Mouse (Mus musculus): ENCODE results near the gene Mpnd.

Gene Mpnd

GRCm38 (mm10) chr17:56020400-56021084, 15.0 kb downstream of the Mpnd start:
- no peak for DNase-seq

DNA sequence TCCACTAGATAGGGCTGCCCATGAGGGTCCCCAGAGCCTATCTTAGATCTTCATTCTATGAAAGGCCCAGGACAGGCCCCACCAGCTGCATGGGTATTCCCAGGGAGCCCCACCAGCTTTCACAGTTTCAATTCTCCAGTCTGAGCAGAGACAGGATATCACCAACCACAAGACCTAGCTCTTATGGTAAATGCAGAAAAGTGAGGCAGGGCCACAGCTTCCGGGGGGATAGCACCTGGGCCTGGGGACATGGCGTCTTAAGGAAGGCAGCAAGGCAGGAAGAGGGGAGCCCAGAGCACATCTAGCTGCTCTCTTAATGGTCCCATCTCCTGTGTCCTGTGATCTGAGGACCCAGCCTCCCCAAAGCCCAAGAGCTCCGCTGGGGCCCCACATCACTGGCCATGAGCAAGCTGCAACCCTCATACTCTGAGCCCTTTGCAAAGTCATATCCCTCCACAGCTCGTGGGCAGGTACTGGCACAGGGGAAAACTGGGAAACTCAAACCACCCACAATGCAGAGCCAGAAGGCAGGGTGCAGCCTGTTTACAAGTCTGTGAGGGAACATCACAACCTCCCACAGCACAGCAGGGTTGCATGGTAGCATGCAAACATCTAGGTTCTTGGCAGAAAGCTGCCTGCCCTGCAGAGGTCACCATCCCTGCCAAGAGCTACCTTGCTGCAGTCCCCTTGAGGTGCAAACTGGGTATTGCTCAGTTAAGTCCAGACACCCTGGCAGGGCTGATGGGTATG, 15.8 kb downstream of the Mpnd start:
- peak in 1 of 2 experiments; percentile 19 for DNase-seq

- DNase-seq = peak in 1 of 2 experiments; percentile 24
Measured at GRCm38 (mm10) chr17:56022131-56022988, 16.8 kb downstream of the Mpnd start.

DNA sequence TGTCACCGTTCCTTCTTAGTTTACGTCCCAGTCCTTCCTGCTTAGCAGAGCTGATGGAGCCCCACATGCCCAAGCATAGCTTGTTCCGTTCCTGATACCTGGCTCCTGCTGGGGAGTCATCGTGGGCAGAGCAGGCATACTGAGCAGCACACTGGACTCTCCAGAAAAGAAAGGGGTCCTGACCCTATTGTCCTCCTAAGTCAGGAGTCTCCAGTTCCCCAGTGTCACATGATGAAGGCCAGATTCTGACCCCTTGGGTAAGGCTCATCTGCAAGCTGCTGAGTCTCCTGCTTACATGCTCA, 17.4 kb downstream of the Mpnd start:
- no peak for DNase-seq

- peak; percentile 56 to 58 for DNase-seq
Measured at GRCm38 (mm10) chr17:56023386-56023785, 17.9 kb downstream of the Mpnd start.

GRCm38 (mm10) chr17:56024476-56024875, 19.0 kb downstream of the Mpnd start:
- DNase-seq = peak in 1 of 2 experiments; percentile 17

GRCm38 (mm10) chr17:56024931-56025330, 19.4 kb downstream of the Mpnd start:
- DNase-seq = no peak

DNA sequence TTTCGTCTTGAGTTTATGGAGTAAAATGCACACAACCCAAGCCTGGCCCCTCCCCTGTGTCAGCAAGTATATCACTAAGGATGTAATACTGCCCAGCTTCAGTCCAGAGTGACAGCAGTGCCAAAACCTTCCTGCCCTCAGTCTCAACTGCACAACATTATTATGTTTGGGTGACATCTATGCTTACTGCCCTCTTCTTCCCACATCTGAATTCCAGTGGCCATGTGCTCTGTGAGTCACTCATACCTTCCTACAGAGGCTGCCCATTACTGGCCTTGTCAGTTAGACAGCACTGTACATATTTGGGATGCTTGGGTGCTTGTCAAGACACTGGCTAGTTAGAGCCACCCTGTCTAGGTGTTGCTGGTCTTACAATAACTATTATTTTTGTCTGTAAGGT, 20.8 kb downstream of the Mpnd start:
- no peak for DNase-seq

- no peak for DNase-seq
Measured at GRCm38 (mm10) chr17:56026881-56027280, 21.4 kb downstream of the Mpnd start.

DNA sequence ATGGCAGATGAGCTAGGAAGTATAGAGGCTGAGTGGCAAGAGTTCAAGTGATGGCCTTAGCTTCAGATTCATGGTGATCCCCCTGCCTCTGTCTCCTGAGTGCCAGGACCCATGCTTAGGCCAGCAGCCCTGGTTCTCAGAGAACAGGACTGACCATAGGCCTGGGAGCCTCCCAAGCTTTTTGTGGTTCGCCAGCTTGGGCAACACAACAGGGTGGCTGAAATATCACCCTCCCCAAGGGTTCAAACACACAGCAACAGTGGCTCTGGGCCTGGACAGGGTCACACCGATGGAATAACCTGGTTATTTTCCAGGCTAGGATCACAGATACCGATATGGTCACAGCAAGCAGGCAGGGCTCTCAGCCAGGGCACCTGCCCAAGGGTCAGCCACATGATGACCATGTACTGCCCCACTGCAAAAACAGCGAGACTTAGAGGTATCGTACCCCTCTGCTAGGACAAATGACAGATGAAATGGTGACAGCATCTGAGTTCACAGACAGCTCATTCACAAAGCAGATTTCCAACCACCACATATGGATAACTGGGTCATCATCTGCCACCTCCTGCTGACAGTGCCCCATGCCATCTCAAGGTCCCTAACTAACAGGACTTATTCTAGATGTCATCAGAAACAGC, 22.4 kb downstream of the Mpnd start:
- DNase-seq = no peak

DNA sequence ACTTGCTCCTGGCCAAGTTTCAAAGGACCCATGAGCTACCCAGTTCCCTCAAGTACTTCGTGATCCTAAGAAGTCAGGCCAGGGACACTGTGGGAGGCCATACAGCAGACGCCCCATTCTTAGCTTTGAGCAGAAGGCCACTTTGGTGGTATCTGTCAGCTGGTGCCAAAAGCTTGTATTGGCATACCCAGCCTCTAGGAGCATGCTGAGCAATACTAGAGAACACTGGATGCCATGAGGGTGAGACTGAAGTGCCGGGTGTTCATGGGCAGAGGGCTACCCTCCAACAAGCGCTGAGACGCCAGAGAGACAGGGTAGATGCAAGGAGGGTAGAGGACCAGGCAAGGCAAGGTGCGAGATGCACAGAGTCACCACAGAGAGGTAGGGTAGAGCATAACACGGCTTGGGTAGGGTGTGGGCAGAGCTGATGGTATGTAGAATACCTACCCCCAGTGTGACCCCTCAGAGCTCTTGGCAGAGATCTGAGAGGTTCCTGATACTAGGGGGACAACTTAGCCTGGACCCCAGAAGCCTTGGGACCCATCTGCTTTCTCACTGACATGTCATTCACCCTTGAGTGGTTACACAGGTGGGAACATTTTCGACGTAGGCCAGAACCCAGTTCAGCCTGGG, 24.8 kb downstream of the Mpnd start:
- no peak for DNase-seq

GRCm38 (mm10) chr17:56030919-56031318, 25.4 kb downstream of the Mpnd start:
- DNase-seq = peak; percentile 28 to 48

DNA sequence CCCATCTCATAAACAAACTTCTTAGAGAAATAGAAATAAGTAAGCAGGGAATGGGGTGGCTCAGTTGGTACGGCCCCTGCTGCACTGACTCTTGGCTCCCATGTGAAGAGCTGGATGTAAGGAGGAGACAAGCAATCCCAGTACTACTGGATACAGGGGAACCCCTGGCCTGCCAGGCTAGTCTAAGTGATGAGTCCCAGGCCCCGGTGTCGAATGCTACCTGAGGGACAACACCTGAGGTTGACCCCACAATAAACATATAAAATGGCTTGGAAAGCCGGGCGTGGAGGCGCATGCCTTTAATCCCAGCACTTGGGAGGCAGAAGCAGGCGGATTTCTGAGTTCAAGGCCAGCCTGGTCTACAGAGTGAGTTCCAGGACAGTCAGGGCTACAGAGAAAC, 25.9 kb downstream of the Mpnd start:
- peak in 1 of 2 experiments; percentile 21 for DNase-seq

DNA sequence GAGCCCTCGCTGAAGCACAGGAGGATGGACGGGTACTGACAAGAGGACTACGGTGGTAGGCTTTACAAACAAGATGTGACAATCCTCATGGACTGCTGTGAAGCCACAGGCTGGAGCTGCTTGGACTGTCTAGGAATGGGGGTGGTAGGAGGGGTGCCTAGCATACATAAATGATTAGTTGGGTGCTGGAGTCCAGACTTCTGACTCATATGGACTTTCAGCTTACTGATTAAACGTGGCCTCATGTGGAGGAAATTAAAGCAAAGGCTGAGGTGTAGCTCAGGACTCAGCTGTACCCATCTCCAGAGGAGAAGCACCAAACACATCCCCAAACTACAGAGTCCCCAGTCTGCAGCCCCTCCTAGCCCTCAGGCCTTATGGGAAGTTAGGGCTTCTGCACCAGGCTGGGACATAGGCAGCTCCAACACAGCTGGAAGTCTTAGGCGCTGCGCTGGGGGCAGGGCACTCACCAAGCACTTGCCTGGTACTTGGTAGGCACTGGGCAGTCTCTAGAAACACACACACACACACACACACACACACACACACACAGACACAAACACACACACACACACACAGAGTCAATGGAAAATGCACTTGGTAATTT, 26.7 kb downstream of the Mpnd start:
- DNase-seq = peak in 1 of 2 experiments; percentile 30

GRCm38 (mm10) chr17:56032831-56033230, 27.3 kb downstream of the Mpnd start:
- DNase-seq = peak in 1 of 2 experiments; percentile 29

GRCm38 (mm10) chr17:56034040-56034725, 28.7 kb downstream of the Mpnd start:
- DNase-seq = peak in 1 of 2 experiments; percentile 24

DNA sequence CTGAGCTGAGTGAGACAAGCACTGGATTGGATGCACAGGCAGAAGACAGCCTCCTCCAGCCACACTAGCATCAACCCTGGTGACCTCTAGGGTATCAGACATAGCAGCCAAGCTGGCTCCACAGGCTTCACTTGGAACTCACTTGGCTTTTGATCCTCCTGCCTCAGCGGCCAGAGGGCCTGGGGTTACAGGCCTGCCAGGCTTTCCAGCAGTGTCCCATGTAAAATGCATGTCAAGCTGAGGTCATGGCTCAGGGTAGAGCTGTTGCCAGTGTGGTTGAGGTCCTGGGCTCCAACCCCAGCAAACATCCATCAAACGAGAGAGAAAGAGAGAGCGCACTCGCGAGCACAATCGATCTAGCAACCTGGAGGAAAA, 29.2 kb downstream of the Mpnd start:
- no peak for DNase-seq

- no peak for DNase-seq
Measured at GRCm38 (mm10) chr17:56035216-56035615, 29.7 kb downstream of the Mpnd start.

GRCm38 (mm10) chr17:56036176-56036900, 30.8 kb downstream of the Mpnd start, which contains the start of gene Sh3gl1:
TSS of gene Sh3gl1 (minus strand) at chr17:56036635.
- peak; percentile 99 to 100 for DNase-seq

DNA sequence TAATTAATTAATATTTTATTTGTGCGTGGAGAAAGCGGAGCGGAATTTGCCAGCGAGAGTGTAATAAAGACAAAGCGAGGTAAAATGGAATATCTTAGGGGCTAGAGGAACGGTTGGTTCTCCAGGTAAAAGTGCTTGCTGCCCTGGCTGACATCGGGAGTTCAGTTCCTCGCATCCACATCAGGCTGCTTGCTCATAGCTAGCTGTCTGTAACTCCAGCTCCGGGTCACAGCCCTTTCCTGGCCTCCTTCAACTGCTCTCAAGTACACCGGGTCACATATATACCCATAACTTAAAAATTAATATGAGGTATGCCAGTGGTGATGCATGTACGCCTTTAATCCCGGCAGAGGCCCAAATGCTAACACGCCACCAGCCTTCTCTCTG, 31.4 kb downstream of the Mpnd start:
- no peak for DNase-seq

Data from lung, postnatal 4 days (tissue).